Mouse (Mus musculus) heart, embryonic 14.5 days (tissue): ENCODE measurements around the gene Fam117a. TPM values are rescaled to one million over a fixed set of nuclear protein-coding genes. Genes with fewer than 3 reads are reported as not detected.

Source experiments
- ATAC-seq: fragments of 200-750 bp; cut with Nextera tagmentation; 2 replicates; pipeline ENCODE4 v1.8.0; 2017; ENCODE audit warnings: low read depth, moderate TSS enrichment; ENCODE audit not compliant: insufficient number of reproducible peaks, insufficient read depth, low FRiP score
- H3K27ac ChIP-seq, 2 experiments: fragments of 200-500 bp in 1 of 2; fragments of 300-500 bp in 1 of 2; sonication (generic) in 1 of 2; replicated peaks in 1 of 2; 2 replicates each; pipeline ENCODE4 v1.5.1; 2012 to 2014; ENCODE audit warnings: low read depth in 2 of 2, low read length in 2 of 2, control low read depth in 1 of 2, mild to moderate bottlenecking in 1 of 2, mixed read lengths in 1 of 2; ENCODE audit not compliant: control insufficient read depth in 1 of 2, insufficient read depth in 1 of 2
- H3K27me3 ChIP-seq: fragments of 300-500 bp; sonication (generic); 2 replicates; pipeline ENCODE4 v1.6.1; 2014; ENCODE audit warnings: mild to moderate bottlenecking, low read length, control low read depth; ENCODE audit not compliant: control insufficient read depth, insufficient read depth
- H3K36me3 ChIP-seq: fragments of 300-500 bp; sonication (generic); 2 replicates; pipeline ENCODE4 v1.6.1; 2014; ENCODE audit warnings: mild to moderate bottlenecking, control low read depth, low read length, mixed read lengths; ENCODE audit not compliant: control insufficient read depth, insufficient read depth
- H3K4me1 ChIP-seq, 2 experiments: fragments of 200-500 bp in 1 of 2; fragments of 300-500 bp in 1 of 2; sonication (generic) in 1 of 2; 2 replicates each; pipeline ENCODE4 v1.6.1; 2012 to 2014; ENCODE audit warnings: low read length in 2 of 2, control low read depth in 1 of 2, mixed read lengths in 1 of 2; ENCODE audit not compliant: control insufficient read depth in 2 of 2, insufficient read depth in 2 of 2
- H3K4me2 ChIP-seq: fragments of 300-500 bp; sonication (generic); 2 replicates; pipeline ENCODE4 v1.6.1; 2014; ENCODE audit warnings: mild to moderate bottlenecking, low read length
- H3K4me3 ChIP-seq, 2 experiments: fragments of 200-500 bp in 1 of 2; fragments of 300-500 bp in 1 of 2; sonication (generic) in 1 of 2; 2 replicates each; pipeline ENCODE4 v1.5.1; 2012 to 2014; ENCODE audit warnings: low read length in 2 of 2, mild to moderate bottlenecking in 2 of 2, control low read depth in 1 of 2, low read depth in 1 of 2, moderate library complexity in 1 of 2; ENCODE audit not compliant: control insufficient read depth in 1 of 2, insufficient read depth in 1 of 2
- H3K9ac ChIP-seq: fragments of 300-500 bp; sonication (generic); 2 replicates; pipeline ENCODE4 v1.6.1; 2014; ENCODE audit warnings: mild to moderate bottlenecking, low read length
- H3K9me3 ChIP-seq: fragments of 300-500 bp; sonication (generic); 2 replicates; pipeline ENCODE4 v1.6.1; 2016; ENCODE audit warnings: low read length, control low read depth; ENCODE audit not compliant: control insufficient read depth
- WGBS: fragments of 180-500 bp; shearing (Covaris S2); extraction: QIAGEN DNeasy Blood & Tissue Kit; methylation state at CpG from one replicate; pipeline ENCODE4 v1.1.7; 2014; 5-methylcytosine and 5-hydroxymethylcytosine counted together
- polyA plus RNA-seq: library from polyadenylated mRNA; unstranded; fragments of >200 nt; fragmentation: Nextera tagmentation; extraction: Ambion mirVana; gene quantifications from 2 replicates; pipeline ENCODE4 v1.2.1, GENCODE M21; 2014

Fam117a gene
- polyA plus RNA-seq, 1 experiment from 2014 or later, result 6.3 TPM

DNA sequence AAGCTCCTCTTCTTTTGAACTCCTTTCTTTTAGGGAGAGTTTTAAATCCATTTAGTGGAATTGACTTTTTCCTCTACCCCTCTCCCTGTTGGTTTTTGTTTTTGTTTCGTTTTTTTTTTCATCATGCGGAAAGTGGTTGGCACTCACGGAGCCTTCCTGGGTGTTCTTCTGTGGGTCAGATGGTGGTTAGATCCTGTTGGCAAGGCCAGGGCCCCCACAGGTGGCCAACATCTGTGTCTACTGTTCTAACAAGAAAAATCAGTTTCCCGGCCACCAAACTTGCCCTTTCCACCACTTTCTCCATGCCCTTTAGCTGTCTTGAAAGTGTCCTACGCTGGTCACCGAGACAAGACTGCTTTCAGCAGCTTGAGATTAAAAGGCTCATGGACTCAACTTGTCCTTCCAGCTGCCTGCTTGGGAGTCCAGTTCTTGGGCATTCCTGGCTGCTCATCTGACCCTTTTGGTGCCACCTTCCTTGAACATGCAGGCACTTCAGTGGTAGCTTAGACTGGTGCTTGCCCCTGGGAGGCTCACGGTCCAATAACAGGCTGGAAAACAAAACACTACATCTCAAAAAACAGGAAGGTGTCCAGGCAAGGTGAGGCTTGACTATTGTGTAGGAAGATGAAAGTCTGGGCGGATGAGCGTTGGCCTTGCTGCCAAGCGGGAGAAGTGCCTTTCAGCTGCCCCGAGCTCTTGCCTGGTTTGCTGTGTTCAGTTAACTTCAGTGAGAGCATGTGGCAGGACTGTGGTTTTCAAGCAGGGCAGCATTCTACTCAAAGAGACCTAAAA, 56.1 kb downstream of the Fam117a start:
- Histone ChIP-seq H3K4me2 (no peak overlapping the region), H3K27me3 (no peaks in the 10 kb centered on the region), H3K4me1 (peaks cover 0 to under 1% of the 10 kb centered on the region in 2 experiments; a peak in 1 of 4 replicates), H3K27ac (no peak overlapping the region), H3K9ac (no peak overlapping the region), H3K4me3 (no peak overlapping the region), H3K9me3 (no peaks in the 10 kb centered on the region), H3K36me3 (peaks cover 45% of the 10 kb centered on the region)
- no peak for ATAC-seq
- 71% methylated on average over 11 of the region's 11 CpGs for WGBS

DNA sequence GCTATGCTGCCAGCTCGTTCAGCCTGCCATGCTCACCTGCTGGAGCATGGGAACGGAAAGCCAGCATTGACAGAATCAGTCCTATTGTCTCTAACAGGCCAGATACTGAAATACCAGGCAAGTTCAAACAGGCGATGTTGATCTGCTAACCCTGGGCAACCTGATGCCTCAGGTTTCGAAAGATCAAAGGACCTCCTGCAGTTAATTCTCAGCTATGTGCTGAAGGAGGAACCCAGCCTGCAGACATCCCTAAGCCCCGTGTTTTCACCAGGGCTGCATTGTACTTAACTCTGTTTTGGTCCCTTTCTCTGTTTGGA, 56.6 kb downstream of the Fam117a start:
- ATAC-seq, result no peak
- Histone ChIP-seq H3K27me3 (no peaks in the 10 kb centered on the region), H3K27ac (no peak overlapping the region), H3K36me3 (peaks cover 40% of the 10 kb centered on the region), H3K4me1 (peaks cover 3 to 5% of the 10 kb centered on the region in 2 experiments; a peak in 2 of 4 replicates), H3K9ac (no peak overlapping the region), H3K4me3 (no peak overlapping the region), H3K9me3 (no peaks in the 10 kb centered on the region), H3K4me2 (no peak overlapping the region)
- WGBS, result 34% methylated on average over 5 of the region's 5 CpGs

DNA sequence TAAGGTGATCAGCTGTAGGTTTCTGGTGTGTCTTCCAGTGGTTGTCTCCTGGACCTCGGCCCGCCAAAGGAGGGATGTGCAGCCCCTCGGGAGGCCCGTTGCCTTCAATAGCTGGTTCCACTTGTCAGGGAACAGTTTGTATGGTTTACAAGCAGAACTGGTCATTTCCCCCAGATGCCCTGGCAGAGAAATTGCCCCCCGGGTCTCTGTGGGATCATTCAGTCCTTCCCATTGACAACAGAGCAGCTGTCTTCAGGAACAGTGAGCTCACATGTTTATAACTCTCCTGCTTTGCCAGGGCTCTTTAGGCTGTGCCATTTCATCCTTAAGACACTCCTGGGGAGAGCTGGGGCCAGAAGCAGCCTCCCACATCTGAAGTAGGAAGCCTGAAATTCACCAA, 57.3 kb downstream of the Fam117a start:
- Histone ChIP-seq H3K4me3 (no peak overlapping the region), H3K4me2 (no peak overlapping the region), H3K36me3 (peaks cover 33% of the 10 kb centered on the region), H3K27ac (no peak overlapping the region), H3K4me1 (peaks cover 3 to 5% of the 10 kb centered on the region in 2 experiments; a peak in 2 of 4 replicates), H3K27me3 (no peaks in the 10 kb centered on the region), H3K9me3 (no peaks in the 10 kb centered on the region), H3K9ac (no peak overlapping the region)
- ATAC-seq, result no peak
- 53% methylated on average over 5 of the region's 5 CpGs for WGBS

DNA sequence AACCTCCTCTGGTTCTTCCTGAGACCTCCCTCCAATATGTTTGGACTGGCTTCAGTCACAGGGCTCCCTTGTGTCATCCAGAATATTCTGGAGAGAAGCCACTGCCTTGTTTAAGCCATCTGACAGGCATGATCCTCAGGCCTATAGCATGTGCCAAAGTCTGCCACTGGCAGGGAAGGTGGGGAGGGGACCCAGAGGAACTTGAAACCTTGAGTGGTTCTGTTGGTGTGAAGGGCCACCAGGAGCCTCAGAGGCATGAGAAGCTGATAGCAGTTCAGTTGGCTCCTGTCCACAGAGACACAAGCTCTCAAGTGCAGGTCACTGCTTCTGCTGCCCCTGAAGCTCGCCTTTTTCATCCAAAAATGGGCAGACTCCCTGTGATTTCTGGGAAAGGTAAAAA, 59.7 kb downstream of the Fam117a start:
- Histone ChIP-seq H3K9ac (no peak overlapping the region), H3K27ac (no peak overlapping the region), H3K9me3 (no peaks in the 10 kb centered on the region), H3K4me3 (no peak overlapping the region), H3K36me3 (peaks cover 9% of the 10 kb centered on the region), H3K27me3 (no peaks in the 10 kb centered on the region), H3K4me1 (peaks cover 3 to 5% of the 10 kb centered on the region in 2 experiments; a peak in 2 of 4 replicates), H3K4me2 (no peak overlapping the region)
- no peak for ATAC-seq
- 50% methylated on average over 1 of the region's 1 CpGs for WGBS

DNA sequence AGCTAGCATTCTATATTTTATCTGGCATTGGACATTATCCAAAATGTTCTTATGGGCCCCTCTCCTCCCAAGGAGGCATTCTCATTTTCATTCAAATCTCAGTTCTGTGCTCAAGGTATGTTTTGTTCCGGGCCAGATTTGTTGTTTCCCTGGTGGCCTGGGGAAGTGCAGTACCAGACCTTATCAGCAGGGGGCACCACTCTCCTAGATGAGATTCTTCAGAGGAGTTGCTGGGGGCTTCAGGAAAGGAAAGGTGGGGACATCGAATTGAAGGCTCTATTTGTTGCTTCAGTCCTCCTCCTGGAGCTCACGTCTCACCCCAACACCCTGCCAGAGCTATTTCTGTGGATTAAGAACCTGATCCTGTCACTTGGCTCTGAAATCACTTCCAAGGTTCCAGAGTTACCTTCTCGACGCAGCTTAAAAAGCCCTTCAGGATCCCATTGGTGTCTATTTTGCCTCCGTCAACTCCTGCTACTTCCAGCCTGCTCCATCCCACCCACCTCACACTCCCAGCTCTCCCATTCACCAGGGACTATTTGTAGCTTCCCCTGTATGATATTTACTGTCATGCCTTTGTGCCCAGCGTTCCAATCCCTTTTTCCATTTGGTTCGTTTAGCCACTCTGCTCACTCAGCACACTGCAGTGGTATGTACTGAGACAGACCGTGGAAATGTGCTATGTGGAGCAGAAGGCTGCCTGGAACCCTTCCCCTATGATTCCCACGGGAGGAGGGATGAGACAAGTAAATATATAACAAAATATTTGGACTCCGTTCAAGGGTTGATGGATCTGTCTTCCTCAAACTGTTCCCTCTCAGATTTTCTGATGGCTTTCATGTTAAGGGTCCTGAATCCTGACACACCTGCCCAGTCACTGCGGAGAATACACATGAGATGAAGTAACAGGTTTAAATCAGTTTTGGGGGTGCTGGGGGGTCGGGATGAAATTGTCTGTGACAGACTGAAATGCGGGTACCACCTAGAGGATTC, 61.3 kb downstream of the Fam117a start:
- Histone ChIP-seq H3K9me3 (no peaks in the 10 kb centered on the region), H3K4me1 (peaks cover 14 to 16% of the 10 kb centered on the region in 2 experiments), H3K4me2 (peak overlapping the region; percentile 42), H3K9ac (no peak overlapping the region; the same call in 1 of the 2 replicates), H3K4me3 (no peak overlapping the region), H3K36me3 (no peaks in the 10 kb centered on the region), H3K27me3 (no peaks in the 10 kb centered on the region), H3K27ac (no peak overlapping the region)
- no peak for ATAC-seq
- 54% methylated on average over 14 of the region's 14 CpGs for WGBS

DNA sequence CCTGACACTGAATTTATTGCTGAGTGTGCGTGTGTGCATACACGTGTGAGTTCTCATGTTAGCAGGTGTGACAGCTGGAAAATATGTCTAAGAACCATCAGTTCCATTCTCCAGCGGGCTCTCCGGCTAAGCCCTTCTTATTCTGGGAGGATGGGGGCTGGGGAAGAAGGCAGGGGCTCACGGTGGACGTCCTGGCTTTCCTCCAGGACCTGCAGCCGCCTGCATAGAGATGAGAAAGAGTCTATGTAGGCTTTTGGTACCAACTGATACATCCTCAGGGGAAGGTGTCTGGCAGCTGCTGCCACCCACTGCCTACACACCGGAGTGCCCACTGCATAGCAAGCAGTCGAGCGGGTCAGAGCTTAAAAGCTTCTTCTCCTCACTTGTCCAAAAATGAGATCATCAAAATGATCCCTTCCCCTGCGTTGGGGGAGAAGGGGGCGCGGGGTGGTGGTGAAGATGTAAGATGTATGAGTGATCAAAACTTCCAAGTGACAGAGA, 62.8 kb downstream of the Fam117a start:
- WGBS, result 71% methylated on average over 13 of the region's 13 CpGs
- no peaks in the 10 kb centered on the region for H3K9me3 ChIP-seq
- H3K9ac ChIP-seq, result no peak overlapping the region
- no peak for ATAC-seq
- H3K4me1 ChIP-seq, result peaks cover 19 to 21% of the 10 kb centered on the region in 2 experiments
- H3K36me3 ChIP-seq, result no peaks in the 10 kb centered on the region
- no peaks in the 10 kb centered on the region for H3K27me3 ChIP-seq
- no peak overlapping the region for H3K4me2 ChIP-seq
- H3K4me3 ChIP-seq, result no peak overlapping the region
- H3K27ac ChIP-seq, result no peak overlapping the region

DNA sequence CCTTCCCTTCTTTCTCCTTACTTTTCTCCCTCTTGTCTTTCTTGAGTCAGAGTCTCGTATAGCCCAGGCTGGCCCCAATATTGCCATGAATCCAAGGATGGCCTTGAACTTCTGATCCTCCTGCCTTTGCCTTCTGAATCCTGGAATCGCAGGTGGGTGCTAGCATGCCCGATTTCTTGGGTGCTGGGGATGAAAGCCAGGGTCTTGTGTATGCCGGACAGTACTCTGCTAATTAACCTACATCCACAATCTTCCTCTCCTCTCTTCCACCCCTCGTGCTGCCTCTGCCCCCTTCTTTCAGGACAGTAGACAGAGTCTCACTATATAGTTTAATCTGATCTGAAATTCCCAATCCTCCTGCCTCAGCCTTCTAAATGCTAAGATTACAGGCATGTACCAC, 64.8 kb downstream of the Fam117a start:
- no peaks in the 10 kb centered on the region for H3K9me3 ChIP-seq
- WGBS, result 86% methylated on average over 5 of the region's 5 CpGs
- no peak for ATAC-seq
- H3K36me3 ChIP-seq, result no peaks in the 10 kb centered on the region
- H3K27ac ChIP-seq, result no peak overlapping the region
- no peak overlapping the region for H3K4me3 ChIP-seq
- no peak overlapping the region for H3K9ac ChIP-seq
- H3K27me3 ChIP-seq, result no peaks in the 10 kb centered on the region
- no peak overlapping the region for H3K4me2 ChIP-seq
- peaks cover 19 to 21% of the 10 kb centered on the region in 2 experiments for H3K4me1 ChIP-seq
